Mouse (Mus musculus) heart, embryonic 10.5 days (tissue): Measurements from ENCODE around the gene Tmod2. TPM values are rescaled to one million over a fixed set of nuclear protein-coding genes. Genes with fewer than 3 reads are reported as not detected.
"Not testable (repeated sequence)": the region's sequence is repeated elsewhere in the genome, so short reads cannot be mapped to it uniquely, and the experiment has no call there.

Experiments
- DNase-seq: peaks from one replicate; pipeline ENCODE4 v3.0.0-alpha.2; 2017; ENCODE audit warnings: low spot score
- H3K27ac ChIP-seq: fragments of 300-500 bp; sonication (generic); 2 replicates; pipeline ENCODE4 v1.5.1; 2016; ENCODE audit warnings: mild to moderate bottlenecking
- H3K27me3 ChIP-seq: fragments of 300-500 bp; sonication (generic); 2 replicates; pipeline ENCODE4 v1.6.1; 2016; ENCODE audit warnings: mild to moderate bottlenecking; ENCODE audit not compliant: poor library complexity, insufficient read depth, severe bottlenecking
- H3K36me3 ChIP-seq: fragments of 300-500 bp; sonication (generic); 2 replicates; pipeline ENCODE4 v1.6.1; 2016; ENCODE audit warnings: mild to moderate bottlenecking, moderate library complexity
- H3K4me1 ChIP-seq: fragments of 300-500 bp; sonication (generic); 2 replicates; pipeline ENCODE4 v1.6.1; 2016; ENCODE audit warnings: mild to moderate bottlenecking
- H3K4me3 ChIP-seq: fragments of 300-500 bp; sonication (generic); 2 replicates; pipeline ENCODE4 v1.5.1; 2016; ENCODE audit warnings: mild to moderate bottlenecking, moderate library complexity
- H3K9me3 ChIP-seq: fragments of 300-500 bp; sonication (generic); 2 replicates; pipeline ENCODE4 v1.6.1; 2016; ENCODE audit warnings: mild to moderate bottlenecking, moderate library complexity
- WGBS: fragments of 180-500 bp; shearing (Covaris S2); methylation state at CpG from one replicate; pipeline ENCODE4 v1.1.7; 2016; 5-methylcytosine and 5-hydroxymethylcytosine counted together
- polyA plus RNA-seq: library from polyadenylated mRNA; unstranded; fragments of >200 nt; fragmentation: Nextera tagmentation; extraction: Ambion mirVana; gene quantifications from 2 replicates; pipeline ENCODE4 v1.2.1, GENCODE M21; 2016

Gene Tmod2
- 6.0 and 8.9 TPM in 2 replicates for polyA plus RNA-seq

DNA sequence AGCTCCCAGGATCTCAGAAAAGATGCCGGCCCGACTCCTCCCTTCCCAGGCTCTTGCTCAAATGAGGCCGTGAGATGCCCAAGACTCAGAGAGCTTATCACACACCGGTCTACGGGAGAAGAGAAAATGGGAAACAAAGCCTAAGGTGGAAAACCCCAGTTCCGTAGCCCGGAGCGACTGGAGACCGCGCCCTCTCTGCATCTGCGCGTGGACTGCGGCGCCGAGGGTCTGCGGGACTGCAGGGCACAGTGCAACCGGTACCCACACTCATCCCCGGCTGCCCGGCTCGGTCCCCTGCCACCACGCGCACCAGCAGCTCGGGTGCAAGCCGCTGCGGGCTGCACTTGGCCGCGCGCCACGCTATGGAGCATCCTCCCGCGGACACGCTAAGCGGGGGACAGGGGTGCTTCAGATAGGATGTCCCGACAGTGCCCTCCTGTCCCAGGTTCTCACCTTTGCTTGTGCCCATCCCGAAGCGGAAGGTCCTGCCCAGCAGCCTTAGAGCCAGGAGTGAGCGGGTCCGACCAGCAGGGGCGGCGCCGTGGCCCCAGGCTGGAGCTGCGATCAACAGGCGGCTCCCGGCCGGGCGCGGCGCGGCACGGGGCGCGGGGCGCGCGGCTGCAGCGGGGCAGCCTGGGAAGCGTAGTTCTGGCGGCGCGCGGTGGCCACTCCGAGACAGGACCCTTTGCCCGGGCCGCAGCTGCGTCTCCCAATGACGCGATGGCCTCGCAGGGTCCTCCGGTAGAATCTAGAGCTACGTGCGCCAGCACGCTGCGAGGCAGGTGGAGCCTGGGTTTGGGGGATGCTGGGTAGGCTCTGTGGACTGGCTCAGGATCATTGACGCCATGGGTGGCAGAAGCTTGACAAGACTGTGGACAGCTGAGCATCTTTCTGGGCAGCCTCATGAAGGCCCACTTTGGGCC, at the start of gene Tmod2:
TSS of gene Tmod2 (minus strand) at position 755 of the 923 bp plus-strand sequence.
- WGBS = under 1% methylated on average over 74 of the region's 74 CpGs
- H3K9me3 ChIP-seq = no peaks in the 10 kb centered on the region
- H3K4me1 ChIP-seq = peaks cover 5% of the 10 kb centered on the region; the same call in 1 of the 2 replicates
- peaks cover 4% of the 10 kb centered on the region; the same call in 1 of the 2 replicates for H3K27me3 ChIP-seq
- peak; percentile 77 for DNase-seq
- H3K27ac ChIP-seq = peak within 1 kb of the TSS; percentile 82
- peak within 1 kb of the TSS; percentile 86 for H3K4me3 ChIP-seq
- no peaks in the 10 kb centered on the region for H3K36me3 ChIP-seq

DNA sequence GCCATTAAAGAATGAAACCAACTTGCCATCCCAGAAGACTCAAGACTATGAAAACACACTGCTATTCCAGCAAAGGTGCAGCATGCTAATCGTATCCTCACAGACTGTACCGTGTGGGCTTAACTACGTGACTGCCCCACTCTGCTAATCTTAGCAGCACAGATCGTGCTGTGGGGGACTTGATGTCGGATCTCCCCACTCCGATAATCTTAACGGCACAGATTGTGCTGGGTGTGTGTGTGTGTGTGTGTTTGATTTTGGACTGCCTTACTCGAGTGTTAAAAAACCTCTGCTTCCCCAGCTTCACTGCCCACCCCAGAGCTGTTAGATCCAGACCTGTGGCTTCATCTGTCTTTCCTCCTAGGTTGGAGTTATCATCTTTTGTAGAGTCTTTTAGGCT, 49.8 kb upstream of the Tmod2 start:
- WGBS = 71% methylated on average over 8 of the region's 8 CpGs
- H3K27ac ChIP-seq = no peak overlapping the region
- no peaks in the 10 kb centered on the region for H3K36me3 ChIP-seq
- no peaks in the 10 kb centered on the region for H3K9me3 ChIP-seq
- H3K4me3 ChIP-seq = no peak overlapping the region
- no peaks in the 10 kb centered on the region for H3K27me3 ChIP-seq
- DNase-seq = no peak
- no peaks in the 10 kb centered on the region for H3K4me1 ChIP-seq

- 79% methylated on average over 2 of the region's 3 CpGs for WGBS
Observed at GRCm38 (mm10) chr9:75656456-75656855, 45.3 kb upstream of the Tmod2 start.

DNA sequence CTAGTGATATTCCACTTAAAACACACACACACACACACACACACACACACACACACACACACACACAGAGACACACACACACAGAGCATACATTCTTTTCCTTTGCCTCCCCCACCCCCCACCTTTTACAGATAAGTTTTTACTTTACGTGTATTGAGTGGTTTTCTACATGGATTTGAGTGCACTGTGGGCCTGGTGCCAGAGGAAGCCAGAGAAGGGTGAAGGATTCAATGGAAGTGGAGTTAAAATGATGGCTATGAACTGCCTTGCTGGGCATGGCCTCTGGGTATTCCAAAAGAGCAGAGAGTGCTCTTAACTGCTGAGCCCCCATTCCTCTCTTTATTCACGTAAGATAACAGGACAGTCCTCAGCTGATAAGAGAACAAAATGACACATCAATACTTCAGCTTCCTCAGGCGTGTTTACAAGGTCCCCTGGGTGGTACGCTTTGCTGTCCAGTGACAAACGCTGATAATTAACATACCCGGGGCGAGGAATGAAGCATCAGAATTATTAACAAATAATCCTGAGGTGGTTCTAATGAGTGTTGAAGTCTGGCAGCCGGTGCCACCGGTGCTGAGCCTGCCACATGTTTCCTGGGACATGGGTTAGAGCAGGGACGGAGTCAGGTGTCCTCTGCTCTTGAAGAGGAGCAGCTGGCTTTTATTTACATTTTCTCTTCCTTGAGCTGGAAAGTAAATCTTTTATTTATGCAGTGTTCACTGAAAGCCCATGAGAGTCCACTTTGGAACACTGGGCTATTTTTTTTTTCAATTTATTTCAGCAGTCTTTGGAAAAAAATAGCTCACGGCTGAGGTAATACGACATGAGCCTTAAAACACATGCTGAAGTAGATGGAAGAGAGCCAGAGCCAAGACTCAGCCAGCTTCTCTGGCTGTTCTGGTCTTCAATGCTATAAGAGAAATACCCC, 43.1 kb upstream of the Tmod2 start:
- H3K9me3 ChIP-seq = no peaks in the 10 kb centered on the region
- no peak overlapping the region for H3K27ac ChIP-seq
- no peak for DNase-seq
- H3K27me3 ChIP-seq = no peaks in the 10 kb centered on the region
- 38% methylated on average over 12 of the region's 12 CpGs for WGBS
- no peak overlapping the region for H3K4me3 ChIP-seq
- peaks cover 8% of the 10 kb centered on the region; the same call in 1 of the 2 replicates for H3K4me1 ChIP-seq
- H3K36me3 ChIP-seq = no peaks in the 10 kb centered on the region

More at GRCm38 (mm10) chr9:75656456-75656855, 45.3 kb upstream of the Tmod2 start:
- not testable (repeated sequence) for H3K4me1 ChIP-seq, H3K27ac ChIP-seq, H3K4me3 ChIP-seq, H3K36me3 ChIP-seq, H3K27me3 ChIP-seq, H3K9me3 ChIP-seq, DNase-seq

DNA sequence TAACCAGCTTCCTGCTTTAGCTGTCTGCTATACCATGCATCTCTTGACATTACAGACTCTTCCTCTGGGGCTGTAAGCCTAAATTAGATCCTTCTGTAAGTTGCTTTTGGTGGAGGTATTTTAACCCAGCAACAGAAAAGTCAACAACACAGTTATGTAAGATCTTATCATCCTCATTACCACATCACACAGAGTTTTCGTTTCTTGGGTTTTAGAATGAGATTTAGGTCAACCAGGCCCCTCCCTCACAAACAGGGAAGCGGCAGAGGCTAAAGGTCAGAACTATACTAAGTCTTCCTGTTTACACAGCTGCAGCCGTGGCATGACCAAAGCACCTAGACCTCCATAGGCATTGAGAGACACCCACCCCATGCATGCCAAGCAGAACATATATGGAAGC, 34.3 kb upstream of the Tmod2 start:
- 47% methylated on average over 3 of the region's 3 CpGs for WGBS
- Histone ChIP-seq H3K27ac (no peak overlapping the region), H3K9me3 (no peaks in the 10 kb centered on the region), H3K4me1 (peaks cover 3% of the 10 kb centered on the region; the same call in 1 of the 2 replicates), H3K4me3 (no peak overlapping the region), H3K27me3 (no peaks in the 10 kb centered on the region), H3K36me3 (no peaks in the 10 kb centered on the region)
- no peak for DNase-seq

DNA sequence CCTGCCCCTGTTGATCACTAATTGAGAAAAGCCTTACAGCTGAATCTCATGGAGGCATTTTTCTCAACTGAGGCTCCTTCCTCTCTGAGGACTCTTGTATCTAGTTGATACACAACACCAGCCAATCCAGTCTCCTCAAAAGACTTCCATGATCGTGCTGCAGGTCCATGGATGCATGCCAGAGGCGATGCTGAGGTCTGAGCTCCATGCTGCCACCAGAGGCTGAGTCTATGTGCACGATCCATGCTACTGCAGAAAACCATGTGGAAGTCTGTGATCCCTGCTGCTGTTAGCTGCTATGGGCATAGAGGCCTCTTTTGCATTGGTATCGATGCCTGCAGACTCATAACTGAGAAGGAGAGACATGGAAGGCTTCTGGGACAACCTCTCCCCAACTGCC, 23.1 kb upstream of the Tmod2 start:
- 0 out of 2 replicates have a peak, but pooled peaks cover 2% of the 10 kb centered on the region for H3K4me1 ChIP-seq
- 85% methylated on average over 4 of the region's 4 CpGs for WGBS
- no peaks in the 10 kb centered on the region for H3K36me3 ChIP-seq
- no peak overlapping the region for H3K27ac ChIP-seq
- no peak for DNase-seq
- H3K27me3 ChIP-seq = no peaks in the 10 kb centered on the region
- H3K9me3 ChIP-seq = no peaks in the 10 kb centered on the region
- no peak overlapping the region for H3K4me3 ChIP-seq

- Histone ChIP-seq H3K27ac (no peak overlapping the region), H3K9me3 (no peaks in the 10 kb centered on the region), H3K4me3 (no peak overlapping the region), H3K27me3 (no peaks in the 10 kb centered on the region), H3K36me3 (no peaks in the 10 kb centered on the region), H3K4me1 (0 out of 2 replicates have a peak, but pooled peaks cover 2% of the 10 kb centered on the region)
- 91% methylated on average over 8 of the region's 8 CpGs for WGBS
- no peak for DNase-seq
Observed at GRCm38 (mm10) chr9:75633603-75634002, 22.5 kb upstream of the Tmod2 start.

- H3K27me3 ChIP-seq = no peaks in the 10 kb centered on the region
- WGBS = 46% methylated on average over 1 of the region's 1 CpGs
- DNase-seq = no peak
- H3K9me3 ChIP-seq = no peaks in the 10 kb centered on the region
- H3K4me3 ChIP-seq = no peak overlapping the region
- 0 out of 2 replicates have a peak, but pooled peaks cover 2% of the 10 kb centered on the region for H3K4me1 ChIP-seq
- H3K27ac ChIP-seq = no peak overlapping the region
- no peaks in the 10 kb centered on the region for H3K36me3 ChIP-seq
Observed at GRCm38 (mm10) chr9:75632902-75633301, 21.8 kb upstream of the Tmod2 start.

DNA sequence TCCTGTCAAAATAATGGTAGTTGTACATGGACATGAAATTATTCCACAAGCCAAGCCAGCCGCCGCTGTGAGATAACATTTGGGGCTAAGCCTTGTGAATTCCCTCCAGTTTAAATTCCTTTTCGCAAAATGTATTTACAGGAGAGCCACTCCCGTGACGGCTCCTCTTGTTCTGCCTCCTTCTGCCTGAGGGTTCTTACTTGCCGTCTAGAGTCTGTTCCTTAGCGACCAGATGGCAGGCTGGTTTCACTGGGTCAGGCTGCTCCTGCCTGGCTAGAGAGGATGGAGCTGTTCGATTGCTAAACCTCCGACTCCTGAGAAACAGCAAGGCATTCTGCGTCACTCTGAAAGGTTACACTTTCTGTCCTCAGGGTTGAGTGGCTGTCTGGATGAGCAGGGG, 21.0 kb upstream of the Tmod2 start:
- Histone ChIP-seq H3K4me3 (no peak overlapping the region), H3K4me1 (0 out of 2 replicates have a peak, but pooled peaks cover 2% of the 10 kb centered on the region), H3K36me3 (no peaks in the 10 kb centered on the region), H3K27me3 (no peaks in the 10 kb centered on the region), H3K27ac (no peak overlapping the region), H3K9me3 (no peaks in the 10 kb centered on the region)
- no peak for DNase-seq
- WGBS = 61% methylated on average over 10 of the region's 10 CpGs

DNA sequence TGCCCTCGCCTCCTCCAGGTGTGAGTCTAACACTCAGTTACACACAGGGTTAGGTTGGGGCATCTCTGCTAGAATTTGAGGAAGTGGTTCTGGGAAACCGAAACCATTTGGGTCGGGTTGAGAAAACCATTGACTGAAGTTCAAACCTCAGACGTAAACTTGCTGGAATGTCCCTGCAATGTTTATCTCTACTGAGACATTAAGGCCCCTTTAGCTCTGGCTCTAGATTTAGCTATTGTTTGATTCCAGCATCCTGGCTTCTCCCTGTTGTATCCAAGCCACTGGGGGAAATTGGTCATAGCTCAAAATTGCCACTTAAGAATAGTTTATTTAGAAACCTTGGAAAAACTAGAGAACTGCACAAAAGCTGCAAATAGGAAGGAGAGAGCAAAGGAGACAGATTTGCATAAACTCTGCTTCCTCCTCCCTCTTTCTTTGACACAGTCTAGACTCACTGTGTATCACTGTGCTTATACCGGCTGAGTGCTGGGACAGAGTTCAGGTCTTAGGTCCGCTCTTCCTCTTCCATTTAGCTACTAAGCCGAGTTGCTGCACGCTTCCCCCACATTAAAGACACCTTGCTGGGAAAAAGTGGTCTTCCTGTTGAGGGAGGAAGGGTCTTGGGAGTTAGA, 19.8 kb upstream of the Tmod2 start:
- Histone ChIP-seq H3K27ac (no peak overlapping the region), H3K36me3 (no peaks in the 10 kb centered on the region), H3K27me3 (no peaks in the 10 kb centered on the region), H3K4me3 (no peak overlapping the region), H3K4me1 (peaks cover 2% of the 10 kb centered on the region; the same call in 1 of the 2 replicates), H3K9me3 (no peaks in the 10 kb centered on the region)
- 72% methylated on average over 8 of the region's 8 CpGs for WGBS
- no peak for DNase-seq

- Histone ChIP-seq H3K4me1 (peaks cover 6% of the 10 kb centered on the region), H3K27me3 (peaks cover 15% of the 10 kb centered on the region; the same call in 1 of the 2 replicates), H3K36me3 (no peaks in the 10 kb centered on the region), H3K27ac (peak overlapping the region; percentile 96), H3K4me3 (peak overlapping the region; percentile 89), H3K9me3 (no peaks in the 10 kb centered on the region)
- DNase-seq = no peak
- WGBS = 2% methylated on average over 14 of the region's 14 CpGs
Observed at GRCm38 (mm10) chr9:75626308-75626604, 15.1 kb upstream of the Tmod2 start.

- DNase-seq = no peak
- Histone ChIP-seq H3K4me1 (peaks cover 4% of the 10 kb centered on the region), H3K27me3 (peaks cover 15% of the 10 kb centered on the region; the same call in 1 of the 2 replicates), H3K27ac (peak within 1 kb of the TSS; percentile 96), H3K36me3 (no peaks in the 10 kb centered on the region), H3K9me3 (no peaks in the 10 kb centered on the region), H3K4me3 (peak within 1 kb of the TSS; percentile 89)
- WGBS = under 1% methylated on average over 90 of the region's 94 CpGs
Observed at GRCm38 (mm10) chr9:75625556-75626307, 14.6 kb upstream of the Tmod2 start, which contains the start of gene Lysmd2. Lysmd2 (plus strand) TSS chr9:75625741.
